Mouse (Mus musculus) midbrain, embryonic 16.5 days (tissue): ENCODE measurements at regions not wholly inside any gene's neighbourhood (a gene's known extent, or its start where the extent isn't known, plus 50 kb on each side); places are given as distances from the start of the nearest gene placed in this dataset.

Experiments used
- ATAC-seq: fragments of 200-750 bp; cut with Nextera tagmentation; 2 replicates; pipeline ENCODE4 v1.8.0; 2017; ENCODE audit warnings: moderate TSS enrichment
- H3K27ac ChIP-seq: fragments of 300-500 bp; sonication (generic); 2 replicates; pipeline ENCODE4 v1.5.1; 2014; ENCODE audit warnings: mild to moderate bottlenecking, low read length, mixed read lengths
- H3K27me3 ChIP-seq: fragments of 300-500 bp; sonication (generic); 2 replicates; pipeline ENCODE4 v1.6.1; 2014; ENCODE audit warnings: low read depth, low read length, mixed read lengths; ENCODE audit not compliant: control insufficient read depth, insufficient read depth
- H3K36me3 ChIP-seq: fragments of 300-500 bp; sonication (generic); 2 replicates; pipeline ENCODE4 v1.6.1; 2014; ENCODE audit warnings: mild to moderate bottlenecking, low read length, moderate library complexity, mixed read lengths; ENCODE audit not compliant: control insufficient read depth, insufficient read depth
- H3K4me1 ChIP-seq: fragments of 300-500 bp; sonication (generic); 2 replicates; pipeline ENCODE4 v1.6.1; 2014; ENCODE audit warnings: mild to moderate bottlenecking, low read length, mixed read lengths; ENCODE audit not compliant: control insufficient read depth, insufficient read depth
- H3K4me2 ChIP-seq: fragments of 300-500 bp; sonication (generic); 2 replicates; pipeline ENCODE4 v1.6.1; 2014; ENCODE audit warnings: mild to moderate bottlenecking, low read length, mixed read lengths
- H3K4me3 ChIP-seq: fragments of 300-500 bp; sonication (generic); 2 replicates; pipeline ENCODE4 v1.5.1; 2014; ENCODE audit warnings: low read depth, mild to moderate bottlenecking, low read length, moderate library complexity, mixed read lengths
- H3K9ac ChIP-seq: fragments of 300-500 bp; sonication (generic); 2 replicates; pipeline ENCODE4 v1.6.1; 2014; ENCODE audit warnings: low read depth, low read length, mixed read lengths
- H3K9me3 ChIP-seq: fragments of 300-500 bp; sonication (generic); replicated peaks from 2 replicates; pipeline ENCODE4 v1.6.1; 2014; ENCODE audit warnings: mild to moderate bottlenecking, low read length, mixed read lengths; ENCODE audit not compliant: control insufficient read depth, poor library complexity, severe bottlenecking
- WGBS: fragments of 180-500 bp; shearing (Covaris S2); extraction: QIAGEN DNeasy Blood & Tissue Kit; methylation state at CpG from one replicate; pipeline ENCODE4 v1.1.7; 2014; 5-methylcytosine and 5-hydroxymethylcytosine counted together

DNA sequence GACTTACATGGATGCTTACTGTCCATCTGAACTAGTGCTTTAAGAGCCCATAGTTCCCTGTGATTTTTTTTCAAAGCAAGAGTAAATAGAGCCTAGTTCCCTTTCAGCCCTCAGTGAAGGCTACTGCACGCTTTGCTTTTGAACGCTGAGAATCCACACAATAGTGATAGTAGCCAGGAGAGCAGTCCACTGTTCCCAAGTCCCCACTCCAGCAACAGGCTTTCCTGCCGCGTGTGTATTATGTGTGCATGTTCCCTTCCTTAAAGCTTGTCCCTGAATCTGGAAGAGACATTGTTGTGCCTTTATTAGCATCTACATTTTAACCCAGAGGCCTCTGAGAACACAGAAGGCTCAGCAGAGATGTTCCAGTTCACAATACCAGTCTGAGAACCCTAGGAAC, 317.7 kb downstream of the Cd83 start:
- 29% methylated on average over 4 of the region's 4 CpGs for WGBS
- H3K27ac ChIP-seq, result 0 out of 2 replicates have a peak overlapping the region, but pooled peaks have one; percentile 75
- H3K9ac ChIP-seq, result no peak overlapping the region
- no peaks in the 10 kb centered on the region for H3K27me3 ChIP-seq
- H3K4me2 ChIP-seq, result no peak overlapping the region
- H3K9me3 ChIP-seq, result no peaks in the 10 kb centered on the region
- peaks cover 38% of the 10 kb centered on the region for H3K4me1 ChIP-seq
- H3K4me3 ChIP-seq, result no peak overlapping the region
- H3K36me3 ChIP-seq, result no peaks in the 10 kb centered on the region
- no peak for ATAC-seq

DNA sequence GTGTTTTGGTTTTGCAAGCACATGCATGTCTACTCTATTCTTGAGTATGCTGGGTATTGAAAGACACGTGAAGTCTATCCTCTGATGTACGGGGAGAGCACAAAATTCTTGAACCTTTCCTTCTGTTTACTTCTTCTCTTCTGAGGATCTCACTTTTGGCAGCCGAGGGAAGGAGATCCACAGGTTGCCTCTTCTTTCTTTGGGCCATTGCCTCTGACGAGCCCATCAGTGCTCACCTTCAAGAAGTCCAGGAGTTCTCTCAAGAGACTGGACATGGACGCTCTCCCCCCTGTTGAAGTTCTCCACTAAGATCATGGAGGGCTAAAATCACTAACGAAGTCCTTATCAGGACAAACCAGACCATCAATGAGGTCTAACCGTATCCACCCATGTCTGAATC, 318.8 kb downstream of the Cd83 start:
- no peak for ATAC-seq
- no peaks in the 10 kb centered on the region for H3K9me3 ChIP-seq
- no peak overlapping the region for H3K4me2 ChIP-seq
- no peaks in the 10 kb centered on the region for H3K27me3 ChIP-seq
- no peak overlapping the region for H3K27ac ChIP-seq
- H3K9ac ChIP-seq, result no peak overlapping the region
- 97% methylated on average over 7 of the region's 7 CpGs for WGBS
- H3K4me1 ChIP-seq, result peaks cover 38% of the 10 kb centered on the region
- no peaks in the 10 kb centered on the region for H3K36me3 ChIP-seq
- H3K4me3 ChIP-seq, result no peak overlapping the region

DNA sequence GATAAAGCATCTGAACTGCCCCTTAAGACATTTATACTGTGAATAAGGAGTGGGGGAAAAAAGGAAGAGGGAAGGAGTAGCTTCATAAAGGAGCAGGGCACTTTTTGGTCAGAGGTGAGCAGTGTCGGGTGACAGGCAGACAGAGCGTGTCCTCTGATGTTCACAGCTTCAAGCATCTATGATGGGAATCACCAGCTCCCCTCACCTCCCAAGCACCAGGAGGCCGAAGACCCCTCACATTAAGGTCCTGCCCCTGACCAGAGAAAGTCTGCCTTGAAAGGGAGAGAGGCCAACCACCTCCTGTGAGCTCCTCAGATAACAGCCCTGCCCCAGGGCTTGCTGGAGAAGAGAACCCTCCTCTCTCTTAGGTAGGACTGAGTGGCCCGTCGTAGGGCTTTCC, 320.6 kb downstream of the Cd83 start:
- no peaks in the 10 kb centered on the region for H3K36me3 ChIP-seq
- no peaks in the 10 kb centered on the region; the same call in 1 of the 2 replicates for H3K27me3 ChIP-seq
- no peak overlapping the region for H3K4me3 ChIP-seq
- H3K9me3 ChIP-seq, result no peaks in the 10 kb centered on the region
- WGBS, result 64% methylated on average over 5 of the region's 5 CpGs
- no peak overlapping the region for H3K9ac ChIP-seq
- H3K4me2 ChIP-seq, result no peak overlapping the region
- peaks cover 25% of the 10 kb centered on the region for H3K4me1 ChIP-seq
- H3K27ac ChIP-seq, result no peak overlapping the region
- ATAC-seq, result no peak

DNA sequence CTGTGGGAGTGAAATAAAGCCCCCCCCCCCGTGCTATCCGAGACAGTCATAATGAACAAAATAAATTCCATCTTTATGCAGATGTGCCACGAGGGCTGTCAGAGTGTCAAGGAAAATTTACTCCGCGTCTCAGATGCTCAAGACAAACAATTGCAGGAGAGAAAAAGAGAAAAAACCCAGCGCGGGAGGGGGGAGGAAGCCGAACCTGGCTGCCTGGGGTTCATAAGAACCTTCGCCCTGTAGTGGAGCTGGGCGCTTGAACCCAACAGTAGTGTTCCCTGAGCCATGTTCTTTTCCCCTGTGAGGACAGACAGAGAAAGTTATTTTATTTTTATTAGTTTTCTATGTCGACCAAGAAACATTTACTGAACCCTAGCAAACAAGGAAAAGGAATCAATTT, 324.1 kb downstream of the Cd83 start:
- H3K4me3 ChIP-seq, result no peak overlapping the region
- ATAC-seq, result no peak
- no peak overlapping the region for H3K27ac ChIP-seq
- no peak overlapping the region for H3K9ac ChIP-seq
- no peaks in the 10 kb centered on the region for H3K4me1 ChIP-seq
- H3K36me3 ChIP-seq, result no peaks in the 10 kb centered on the region
- H3K27me3 ChIP-seq, result no peaks in the 10 kb centered on the region; the same call in 1 of the 2 replicates
- WGBS, result 63% methylated on average over 11 of the region's 11 CpGs
- no peak overlapping the region for H3K4me2 ChIP-seq
- no peaks in the 10 kb centered on the region for H3K9me3 ChIP-seq

DNA sequence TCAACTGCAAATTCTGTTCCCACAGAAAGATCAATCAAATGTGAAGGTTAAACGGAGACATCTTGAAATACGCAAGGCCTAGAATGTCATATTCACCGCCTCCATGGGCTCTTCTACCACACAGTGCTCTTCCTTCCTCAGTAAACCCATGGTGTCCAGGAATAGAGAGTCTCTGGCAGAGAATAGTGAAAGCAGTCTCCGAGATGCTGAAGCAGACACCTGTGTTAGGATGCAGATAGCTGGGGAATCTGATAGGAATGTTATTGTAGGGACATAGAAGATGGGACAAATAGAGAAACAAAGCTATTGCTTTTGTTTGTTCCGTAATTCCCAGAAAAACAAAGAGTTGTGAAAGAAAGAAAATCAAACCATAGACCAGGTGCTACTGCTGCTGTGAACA, 328.5 kb downstream of the Cd83 start:
- no peaks in the 10 kb centered on the region for H3K9me3 ChIP-seq
- H3K27me3 ChIP-seq, result no peaks in the 10 kb centered on the region; the same call in 1 of the 2 replicates
- no peak for ATAC-seq
- H3K9ac ChIP-seq, result no peak overlapping the region
- H3K4me2 ChIP-seq, result no peak overlapping the region
- no peak overlapping the region for H3K4me3 ChIP-seq
- WGBS, result 93% methylated on average over 5 of the region's 5 CpGs
- H3K27ac ChIP-seq, result no peak overlapping the region
- no peaks in the 10 kb centered on the region for H3K4me1 ChIP-seq
- H3K36me3 ChIP-seq, result no peaks in the 10 kb centered on the region

DNA sequence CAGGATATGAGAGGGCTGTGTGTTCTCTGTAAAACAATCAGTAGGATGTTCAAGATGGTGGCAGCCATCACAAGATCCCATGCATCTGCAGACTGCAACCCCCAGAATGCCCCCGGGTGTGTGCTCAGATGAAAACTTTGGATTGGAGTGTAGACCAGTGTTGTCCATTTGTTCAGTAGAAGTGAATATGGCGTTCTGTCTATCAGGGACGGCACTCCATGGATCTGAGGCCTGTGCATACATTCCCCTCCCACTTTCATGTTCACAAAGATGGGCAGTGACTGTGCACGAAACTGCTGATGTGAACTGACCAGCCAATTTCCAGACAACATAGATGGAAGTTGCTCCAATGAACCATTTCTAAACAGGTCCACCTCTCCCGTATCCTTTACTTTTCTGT, 330.3 kb downstream of the Cd83 start:
- Histone ChIP-seq H3K4me3 (no peak overlapping the region), H3K27me3 (no peaks in the 10 kb centered on the region; the same call in 1 of the 2 replicates), H3K4me1 (no peaks in the 10 kb centered on the region), H3K36me3 (no peaks in the 10 kb centered on the region), H3K9me3 (no peaks in the 10 kb centered on the region), H3K9ac (no peak overlapping the region), H3K27ac (no peak overlapping the region), H3K4me2 (no peak overlapping the region)
- ATAC-seq, result no peak
- 92% methylated on average over 5 of the region's 5 CpGs for WGBS

DNA sequence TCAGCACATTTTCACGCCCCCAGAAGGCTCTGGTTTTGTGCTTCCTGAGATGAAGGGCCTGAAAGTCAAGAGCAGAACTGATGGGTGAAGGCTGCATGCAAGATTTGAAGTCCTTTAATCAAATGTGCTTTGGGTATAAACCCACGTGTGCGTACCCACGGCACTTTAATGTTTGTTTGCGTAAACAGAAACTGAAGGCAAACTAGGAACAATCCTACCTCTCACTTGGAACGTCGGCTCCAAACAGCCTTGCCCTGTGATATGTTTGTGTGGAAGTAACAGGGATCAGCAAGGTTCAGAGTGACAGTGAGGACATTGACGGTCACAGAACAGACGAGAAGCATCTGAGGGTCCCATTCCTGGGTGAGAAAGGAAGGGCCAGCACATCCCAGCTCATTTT, 333.3 kb downstream of the Cd83 start:
- H3K36me3 ChIP-seq, result no peaks in the 10 kb centered on the region
- H3K4me1 ChIP-seq, result peaks cover 5% of the 10 kb centered on the region; the same call in 1 of the 2 replicates
- ATAC-seq, result no peak
- WGBS, result 86% methylated on average over 9 of the region's 9 CpGs
- H3K4me3 ChIP-seq, result no peak overlapping the region
- no peak overlapping the region for H3K4me2 ChIP-seq
- no peak overlapping the region for H3K27ac ChIP-seq
- no peak overlapping the region for H3K9ac ChIP-seq
- no peaks in the 10 kb centered on the region for H3K9me3 ChIP-seq
- no peaks in the 10 kb centered on the region for H3K27me3 ChIP-seq

DNA sequence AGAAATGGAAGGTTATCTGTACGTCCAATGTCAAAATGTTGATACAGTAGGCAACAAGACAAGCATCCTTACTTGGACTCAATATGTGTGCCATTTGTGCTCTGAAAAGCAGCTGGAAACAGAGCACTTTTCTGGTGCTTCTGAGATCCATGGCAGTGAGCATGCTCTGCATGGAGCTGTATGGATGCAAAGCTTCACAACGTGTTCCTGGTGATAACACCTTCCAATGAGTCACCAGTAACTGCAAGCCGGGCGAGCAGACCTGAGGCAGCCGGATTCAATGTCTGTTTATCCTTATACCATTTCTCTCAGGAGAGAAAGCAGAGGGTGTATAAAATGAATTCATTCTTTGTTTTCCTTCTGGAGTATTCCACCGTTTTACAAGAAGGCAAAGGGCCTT, 334.3 kb downstream of the Cd83 start:
- H3K27me3 ChIP-seq, result no peaks in the 10 kb centered on the region
- H3K36me3 ChIP-seq, result no peaks in the 10 kb centered on the region
- no peaks in the 10 kb centered on the region for H3K9me3 ChIP-seq
- no peak overlapping the region for H3K9ac ChIP-seq
- H3K4me1 ChIP-seq, result peaks cover 5% of the 10 kb centered on the region; the same call in 1 of the 2 replicates
- WGBS, result 87% methylated on average over 6 of the region's 6 CpGs
- no peak overlapping the region for H3K4me2 ChIP-seq
- no peak overlapping the region for H3K27ac ChIP-seq
- H3K4me3 ChIP-seq, result no peak overlapping the region
- no peak for ATAC-seq

DNA sequence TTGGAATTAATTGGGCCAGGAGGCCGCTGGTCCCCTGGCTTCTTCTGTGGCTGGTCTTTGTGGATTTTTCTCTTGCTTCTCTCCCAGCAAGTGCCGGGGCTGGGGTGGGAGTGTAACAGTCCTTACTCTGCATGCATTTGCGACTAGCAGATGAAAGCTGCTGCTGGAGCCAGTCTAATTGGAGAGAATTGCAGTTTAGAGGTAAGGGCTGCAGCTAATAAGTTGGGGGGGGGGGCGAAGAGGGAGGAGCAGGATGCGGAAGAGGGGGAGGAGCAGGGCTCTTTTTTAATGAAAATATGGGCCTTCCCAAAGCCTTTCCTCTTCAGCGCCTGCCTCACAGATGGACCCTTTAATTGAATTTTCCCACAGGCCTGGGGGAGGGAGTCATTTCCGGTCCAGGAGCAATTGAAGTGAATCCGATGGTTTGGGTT, 336.7 kb downstream of the Cd83 start:
- 10% methylated on average over 6 of the region's 8 CpGs for WGBS
- H3K4me2 ChIP-seq, result no peak overlapping the region
- H3K36me3 ChIP-seq, result no peaks in the 10 kb centered on the region
- ATAC-seq, result no peak
- H3K27me3 ChIP-seq, result no peaks in the 10 kb centered on the region
- H3K4me3 ChIP-seq, result no peak overlapping the region
- no peaks in the 10 kb centered on the region for H3K9me3 ChIP-seq
- H3K9ac ChIP-seq, result no peak overlapping the region
- peaks cover 7% of the 10 kb centered on the region; the same call in 1 of the 2 replicates for H3K4me1 ChIP-seq
- peak overlapping the region; percentile 28 for H3K27ac ChIP-seq
